Mouse (Mus musculus) layer of hippocampus, adult 11-12 months (tissue): Measurements from ENCODE around the gene Mapk10.
"Not testable (repeated sequence)": the region's sequence is repeated elsewhere in the genome, so short reads cannot be mapped to it uniquely, and the experiment has no call there.

Source experiments
- DNase-seq: peaks from one replicate; pipeline ENCODE4 v3.0.0; 2022; ENCODE audit warnings: low spot score

The Mapk10 gene

GRCm38 (mm10) chr5:102952918-102953317 lies 258.2 kb downstream of the Mapk10 start:
- no peak for DNase-seq

GRCm38 (mm10) chr5:102947061-102947711 lies 263.9 kb downstream of the Mapk10 start:
- peak; percentile 1 for DNase-seq

- DNase-seq = peak; percentile 65
Measured at GRCm38 (mm10) chr5:102946625-102947024, 264.5 kb downstream of the Mapk10 start.

- DNase-seq = peak; percentile 40
Measured at GRCm38 (mm10) chr5:102943864-102944630, 267.1 kb downstream of the Mapk10 start.

- DNase-seq = no peak
Measured at GRCm38 (mm10) chr5:102930161-102930560, 281.0 kb downstream of the Mapk10 start.

GRCm38 (mm10) chr5:102926786-102927185 lies 284.3 kb downstream of the Mapk10 start:
- DNase-seq = no peak

- DNase-seq = no peak
Measured at GRCm38 (mm10) chr5:102920199-102920598, 290.9 kb downstream of the Mapk10 start.

GRCm38 (mm10) chr5:102905441-102906211 lies 305.5 kb downstream of the Mapk10 start:
- no peak for DNase-seq

- DNase-seq = no peak
Measured at GRCm38 (mm10) chr5:102904066-102904465, 307.1 kb downstream of the Mapk10 start.

- no peak for DNase-seq
Measured at GRCm38 (mm10) chr5:102903487-102903886, 307.6 kb downstream of the Mapk10 start.

GRCm38 (mm10) chr5:102901176-102901575 lies 310.0 kb downstream of the Mapk10 start:
- no peak for DNase-seq

GRCm38 (mm10) chr5:102899680-102900215 lies 311.4 kb downstream of the Mapk10 start:
- DNase-seq = no peak

- DNase-seq = no peak
Measured at GRCm38 (mm10) chr5:102898301-102898700, 312.8 kb downstream of the Mapk10 start.

GRCm38 (mm10) chr5:102892226-102892625 lies 318.9 kb downstream of the Mapk10 start:
- no peak for DNase-seq

- DNase-seq = no peak
Measured at GRCm38 (mm10) chr5:102889163-102889488, 322.0 kb downstream of the Mapk10 start.

GRCm38 (mm10) chr5:102888482-102889162 lies 322.5 kb downstream of the Mapk10 start:
- DNase-seq = no peak

GRCm38 (mm10) chr5:102875628-102876027 lies 335.5 kb downstream of the Mapk10 start:
- peak; percentile 22 for DNase-seq

- peak; percentile 82 for DNase-seq
Measured at GRCm38 (mm10) chr5:102874605-102875298, 336.4 kb downstream of the Mapk10 start.

GRCm38 (mm10) chr5:102872996-102873395 lies 338.1 kb downstream of the Mapk10 start:
- not testable (repeated sequence) for DNase-seq

- DNase-seq = no peak
Measured at GRCm38 (mm10) chr5:102868196-102868595, 342.9 kb downstream of the Mapk10 start.

- no peak for DNase-seq
Measured at GRCm38 (mm10) chr5:102859749-102860148, 351.4 kb downstream of the Mapk10 start.
